Mouse (Mus musculus): ENCODE measurements around the gene Pde4d.

The Pde4d gene

DNA sequence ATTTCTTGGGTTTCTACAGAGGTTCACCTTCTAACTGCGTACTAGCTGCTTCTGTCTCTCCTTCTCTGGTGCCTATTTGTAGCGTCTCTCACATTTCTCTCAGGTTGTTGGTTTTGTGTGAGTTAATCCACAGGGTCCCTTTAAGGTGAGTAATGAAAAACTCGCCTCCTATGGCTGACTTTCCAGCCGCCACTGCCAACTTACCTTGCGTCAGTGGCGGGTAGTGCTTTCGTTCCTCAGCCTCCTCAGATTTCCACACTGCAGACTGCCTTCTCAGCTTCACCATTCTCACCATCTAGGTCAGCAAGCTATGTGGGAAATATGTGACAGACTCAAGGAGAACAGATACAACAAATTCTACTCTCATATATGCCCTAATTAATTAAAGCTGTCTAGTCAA, 977.8 kb downstream of the Pde4d start:
- no peak for DNase-seq

DNA sequence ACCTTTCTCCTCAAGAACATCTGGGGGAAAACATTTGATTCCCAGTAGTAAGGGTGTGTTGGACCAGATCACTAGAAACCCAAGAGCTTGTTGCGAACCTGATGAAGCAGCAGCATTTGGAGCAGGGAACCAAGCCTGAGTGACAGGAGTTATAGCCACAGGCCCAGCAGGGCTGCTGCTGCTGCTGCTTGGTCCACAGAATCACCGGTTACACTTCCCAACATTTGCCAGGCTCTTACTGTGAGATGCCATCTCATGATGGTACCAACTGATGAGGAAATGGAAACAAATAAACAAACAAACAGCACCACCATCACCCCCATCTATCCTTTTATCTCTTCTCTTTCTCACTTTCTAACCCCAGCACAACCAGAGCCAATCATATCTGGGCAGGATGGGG, 979.8 kb downstream of the Pde4d start:
- no peak for DNase-seq

DNA sequence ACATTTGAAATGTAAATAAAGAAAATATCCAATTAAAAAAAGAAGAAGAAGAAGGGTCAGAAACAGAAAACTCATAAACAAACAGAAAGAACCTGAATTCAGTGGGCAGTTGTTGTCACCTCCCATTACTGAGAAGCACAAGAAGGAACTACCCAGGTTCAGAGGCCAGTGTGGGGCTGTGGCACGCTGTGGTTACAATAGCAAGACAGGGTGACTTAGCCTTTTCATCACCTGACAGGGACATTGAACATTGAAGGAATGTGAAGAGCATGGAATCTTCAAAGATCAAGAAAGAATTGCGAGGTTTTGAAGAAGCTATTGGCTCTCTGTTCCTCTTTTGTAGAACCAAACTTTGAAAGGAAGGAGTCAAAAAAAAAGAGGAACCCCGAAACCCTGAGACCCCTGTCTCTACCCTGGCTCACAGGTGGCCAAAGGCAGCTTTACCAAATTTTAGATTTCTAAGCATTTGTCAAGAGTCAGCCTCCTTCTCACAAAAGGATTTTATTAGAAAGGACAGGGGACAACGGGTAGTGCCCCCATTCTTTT, 987.6 kb downstream of the Pde4d start:
- DNase-seq: no peak

DNA sequence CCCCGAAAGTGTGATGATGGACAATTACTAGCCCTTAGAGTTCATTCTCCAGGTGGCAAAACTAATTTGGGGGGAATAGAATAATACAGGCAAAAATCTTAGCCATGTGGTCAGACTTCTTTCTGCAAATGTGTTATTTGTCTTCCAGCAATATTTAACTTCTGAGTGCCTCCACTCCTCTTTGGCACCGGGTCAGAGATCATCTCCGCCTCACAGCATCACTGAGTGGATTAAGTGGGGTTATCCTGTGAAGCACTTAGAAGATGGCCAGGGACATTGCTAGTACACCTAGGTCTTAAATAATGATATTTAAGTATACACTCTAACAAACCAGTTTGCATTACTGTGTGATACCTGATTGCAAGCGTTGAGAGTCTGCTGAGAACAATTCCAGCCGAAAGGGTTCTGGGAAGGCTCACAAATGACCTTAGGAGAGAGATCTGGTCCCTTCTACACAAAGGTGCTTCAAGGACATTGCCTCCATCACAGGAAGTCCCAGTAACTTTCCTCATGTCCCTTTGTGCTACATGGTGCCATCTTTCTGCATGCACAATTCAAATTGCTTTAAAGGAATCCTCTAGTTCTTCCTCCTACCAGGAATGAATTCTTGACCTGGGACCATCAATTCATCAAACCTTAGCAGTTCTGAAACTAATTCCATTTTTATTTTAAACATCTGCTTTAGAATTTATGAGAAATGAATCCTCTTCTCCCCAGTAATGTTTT, 989.9 kb downstream of the Pde4d start:
- peak; percentile 66 for DNase-seq

DNA sequence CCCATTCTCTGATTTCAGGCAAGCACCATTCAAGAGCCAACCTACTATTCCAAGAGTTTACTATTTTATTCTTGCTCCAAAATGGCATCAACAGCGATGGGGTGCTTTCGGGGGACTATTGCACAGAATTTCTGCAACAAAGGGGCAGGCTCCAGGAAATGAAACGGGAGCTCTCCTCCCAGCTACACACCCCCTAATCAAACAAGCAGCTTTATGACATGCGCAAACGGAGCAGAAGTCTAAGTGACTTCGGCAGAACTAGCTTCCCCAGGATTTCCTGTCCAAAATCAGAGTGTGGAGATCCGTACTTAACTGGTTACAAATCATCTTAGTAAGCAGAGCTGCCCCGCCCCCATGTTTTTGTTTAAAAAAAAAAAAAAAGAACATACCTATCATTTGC, 990.6 kb downstream of the Pde4d start:
- DNase-seq: peak; percentile 79

DNA sequence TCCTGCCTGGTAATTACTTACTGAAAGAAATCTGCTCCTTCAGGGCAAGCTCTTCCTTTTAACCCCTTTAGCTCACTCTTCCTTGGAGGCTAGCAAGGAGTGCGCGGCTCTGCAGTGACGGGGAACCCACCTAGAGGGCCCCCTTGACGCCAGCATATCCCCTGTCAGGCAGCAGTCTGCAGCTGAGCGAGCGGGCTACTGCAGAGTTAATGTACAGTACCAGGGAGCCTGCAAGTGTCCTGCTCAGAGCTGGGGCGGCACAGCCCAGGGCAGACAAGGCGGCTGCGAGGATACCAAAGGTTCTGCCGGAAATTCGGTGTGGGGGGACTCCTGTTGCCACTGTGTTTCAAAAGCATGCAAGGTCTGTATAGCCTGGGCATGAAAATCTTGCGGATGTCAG, 991.1 kb downstream of the Pde4d start:
- peak; percentile 93 for DNase-seq

DNA sequence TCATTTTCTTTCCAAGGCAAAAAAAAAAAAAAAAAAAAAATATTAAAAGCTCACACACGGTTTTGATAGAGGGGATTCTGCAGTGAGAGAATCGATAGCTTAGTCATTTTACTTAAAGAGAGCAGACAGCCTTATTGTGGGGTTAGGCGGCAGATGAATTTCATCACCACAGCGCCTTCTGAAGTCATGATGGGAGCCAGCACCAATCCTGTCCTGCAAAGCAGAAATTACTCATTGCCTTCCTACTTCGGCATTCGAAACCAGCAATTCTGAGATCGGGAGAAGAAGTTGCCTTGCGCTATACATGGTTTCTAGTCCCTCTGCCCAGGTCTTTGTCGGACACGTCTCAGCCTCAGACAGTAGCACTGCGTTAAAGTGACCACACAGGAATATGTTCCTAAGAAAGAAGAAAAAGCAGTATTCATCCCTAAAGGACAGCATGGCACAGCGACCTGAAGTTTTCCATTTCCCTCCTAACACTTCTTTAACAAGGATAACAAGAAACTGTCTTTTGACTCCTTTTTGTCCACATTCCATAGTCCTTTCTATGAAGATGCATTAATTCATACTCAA, 991.7 kb downstream of the Pde4d start:
- DNase-seq: peak; percentile 40

DNA sequence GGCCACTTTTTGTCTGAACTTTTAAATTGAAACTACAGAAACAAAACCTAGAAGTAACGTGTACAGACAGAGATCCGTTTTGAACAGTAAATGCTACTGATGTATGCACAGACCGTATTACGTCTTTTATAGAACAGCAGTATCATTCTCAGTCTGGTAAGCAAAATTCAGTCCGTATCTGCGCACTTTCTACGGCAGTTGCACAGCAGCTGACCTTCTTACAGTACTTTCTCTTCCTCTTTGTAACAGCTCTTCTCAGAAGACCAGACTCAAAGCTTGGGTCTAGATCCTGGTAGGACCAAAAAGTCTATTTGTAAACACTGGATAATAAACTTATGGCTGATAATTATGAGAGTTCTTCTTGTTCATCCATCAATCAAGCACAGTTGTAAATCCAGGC, 996.4 kb downstream of the Pde4d start:
- no peak for DNase-seq

DNA sequence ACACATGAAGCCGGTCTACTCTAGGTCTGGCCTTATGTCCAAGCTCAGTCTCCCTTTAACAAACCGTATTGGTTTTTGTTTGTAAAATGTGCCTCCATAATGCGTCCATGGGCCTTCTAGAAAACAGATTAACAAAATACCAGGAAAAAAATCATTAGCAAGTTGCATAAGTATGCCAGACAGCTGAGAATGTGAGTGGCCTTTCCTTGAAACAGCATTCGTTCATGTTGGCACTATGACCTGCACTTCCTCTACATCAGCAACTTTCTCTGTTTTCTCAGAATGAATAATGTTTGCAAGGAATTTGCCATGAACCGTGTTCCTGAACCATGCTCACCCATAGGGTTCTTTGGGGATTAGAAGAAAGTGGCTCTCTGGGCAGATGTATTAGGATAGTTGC, 998.4 kb downstream of the Pde4d start:
- no peak for DNase-seq

DNA sequence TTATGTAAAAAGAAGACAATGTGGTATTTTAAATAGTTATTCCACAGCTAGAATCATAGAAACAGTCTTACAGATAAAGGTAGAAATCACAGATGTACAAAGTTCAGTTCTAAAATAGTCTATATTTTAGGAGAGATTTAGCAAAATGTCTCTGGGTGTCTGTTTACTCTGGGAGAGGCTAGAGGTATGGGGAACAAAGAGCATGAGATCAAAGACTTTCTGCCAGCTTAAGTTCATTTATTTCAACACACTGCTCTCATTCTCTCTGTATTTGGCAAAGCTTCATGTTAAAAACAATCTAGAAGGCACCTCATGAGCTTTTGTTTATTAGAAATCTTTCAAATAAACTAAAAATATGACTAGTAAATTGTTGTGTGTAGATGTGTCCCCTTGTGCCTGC, 1024.6 kb downstream of the Pde4d start:
- no peak for DNase-seq

DNA sequence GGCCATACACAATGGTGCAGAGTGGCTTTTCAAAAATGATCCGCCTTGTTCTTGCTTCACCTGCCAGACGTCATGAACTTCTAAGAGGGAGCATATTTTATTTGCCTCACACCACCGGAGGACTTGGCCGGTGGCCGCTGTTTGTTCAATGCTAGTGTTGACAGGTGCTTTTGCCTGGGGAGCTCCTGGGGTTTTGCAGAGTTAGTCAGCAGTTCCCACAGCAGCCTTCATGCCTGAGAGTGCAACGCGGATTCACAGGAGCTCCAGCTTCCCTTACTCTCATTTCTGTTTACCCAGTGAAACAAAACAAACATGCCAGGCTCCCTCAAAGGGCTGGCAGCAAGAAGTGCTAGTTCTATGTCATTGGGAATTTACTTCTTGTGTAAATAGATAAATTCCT, 1031.7 kb downstream of the Pde4d start:
- DNase-seq: peak; percentile 22

DNA sequence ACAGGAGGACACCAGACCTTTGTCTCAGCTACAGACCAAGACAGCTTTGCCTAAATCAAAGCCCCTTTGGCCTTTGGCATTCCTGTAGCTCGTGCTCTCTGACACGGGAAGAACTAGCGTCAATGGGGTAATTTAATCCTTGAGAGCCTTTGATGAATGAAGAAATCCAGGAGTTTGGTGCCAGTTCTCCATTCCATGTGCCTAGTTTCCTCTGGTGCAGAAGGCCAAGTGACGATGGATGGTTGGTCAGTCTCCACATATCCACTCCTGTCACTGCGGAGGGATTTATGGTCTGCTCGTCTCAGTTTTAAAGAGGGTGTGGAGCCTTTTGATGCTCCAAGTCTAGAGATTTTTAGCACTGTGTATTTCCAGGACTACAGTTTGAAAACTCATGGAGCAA, 1036.4 kb downstream of the Pde4d start:
- no peak for DNase-seq

DNA sequence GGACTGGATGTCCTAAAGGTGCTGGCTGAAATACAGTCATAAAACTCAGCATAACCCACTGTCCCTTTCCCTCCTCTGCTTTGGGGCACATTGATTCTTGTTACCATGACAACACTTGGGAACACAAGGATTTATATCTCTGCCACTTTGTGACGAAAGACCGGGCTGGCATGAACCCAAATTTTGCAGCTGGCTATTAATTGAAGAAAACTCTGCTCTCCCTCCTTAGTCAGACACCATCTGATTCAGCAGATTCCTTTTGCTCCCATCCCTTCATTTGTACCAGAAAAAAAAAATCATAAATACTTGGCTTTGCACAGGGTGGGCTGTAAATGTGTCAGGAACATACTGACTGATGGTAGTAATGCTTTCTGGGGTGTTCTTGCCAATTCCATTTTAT, 1037.6 kb downstream of the Pde4d start:
- DNase-seq: peak; percentile 72

DNA sequence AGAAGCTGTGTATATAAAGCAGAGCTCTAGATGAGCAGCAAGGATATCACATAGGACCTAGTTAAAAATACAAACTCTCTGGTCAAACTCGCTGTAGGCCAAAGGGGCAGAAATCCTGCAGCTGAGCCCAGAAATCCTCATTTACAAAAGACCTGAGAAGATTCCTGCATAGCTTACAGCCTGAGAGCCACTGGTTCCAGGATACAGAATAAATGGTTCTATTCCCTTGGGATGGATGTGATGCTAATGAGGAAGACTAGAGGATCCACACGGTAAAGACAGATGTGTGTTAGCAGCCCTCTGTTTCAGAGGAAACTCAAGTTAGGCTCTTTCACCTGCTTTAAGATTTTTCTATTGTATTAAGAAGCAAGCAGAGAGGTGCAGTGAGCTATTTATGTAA, 1041.1 kb downstream of the Pde4d start:
- no peak for DNase-seq

DNA sequence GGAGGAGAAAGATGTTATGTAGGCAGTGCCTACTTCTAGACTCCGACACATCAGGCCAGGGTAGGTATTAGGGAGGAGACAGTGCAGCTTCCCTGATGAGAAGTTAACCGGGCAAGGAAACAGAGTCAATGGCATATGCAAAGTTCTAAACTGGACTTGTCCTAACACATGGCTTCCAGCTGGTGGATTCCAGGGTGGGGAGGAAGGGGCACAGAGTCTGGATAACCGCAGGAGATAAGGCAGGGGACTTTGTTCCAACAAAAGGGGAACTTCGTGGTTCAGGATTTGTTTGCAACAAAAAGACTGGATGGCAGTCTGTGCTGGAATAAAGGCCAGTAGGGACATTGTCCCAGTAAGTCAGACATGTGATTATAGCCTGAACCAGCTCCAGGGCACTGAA, 1042.1 kb downstream of the Pde4d start:
- DNase-seq: no peak

DNA sequence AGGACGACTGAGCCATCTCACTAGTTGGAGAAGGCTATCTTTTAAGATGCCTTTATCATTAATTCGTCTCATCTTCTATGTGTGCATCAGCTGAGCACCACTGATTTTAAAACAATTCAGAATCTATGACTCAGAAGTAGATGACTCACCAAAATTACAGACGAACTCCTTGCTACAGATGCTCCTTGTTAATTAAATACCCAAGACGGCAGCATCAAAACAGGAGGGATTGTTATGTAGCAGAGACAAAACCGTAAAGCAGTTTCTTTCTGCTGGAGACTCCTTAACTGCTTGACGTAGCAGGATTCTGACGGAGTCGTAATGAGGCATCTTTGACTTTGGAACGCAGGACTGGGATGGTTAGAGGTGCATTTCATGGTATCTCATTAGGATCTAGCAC, 1050.6 kb downstream of the Pde4d start:
- no peak for DNase-seq

DNA sequence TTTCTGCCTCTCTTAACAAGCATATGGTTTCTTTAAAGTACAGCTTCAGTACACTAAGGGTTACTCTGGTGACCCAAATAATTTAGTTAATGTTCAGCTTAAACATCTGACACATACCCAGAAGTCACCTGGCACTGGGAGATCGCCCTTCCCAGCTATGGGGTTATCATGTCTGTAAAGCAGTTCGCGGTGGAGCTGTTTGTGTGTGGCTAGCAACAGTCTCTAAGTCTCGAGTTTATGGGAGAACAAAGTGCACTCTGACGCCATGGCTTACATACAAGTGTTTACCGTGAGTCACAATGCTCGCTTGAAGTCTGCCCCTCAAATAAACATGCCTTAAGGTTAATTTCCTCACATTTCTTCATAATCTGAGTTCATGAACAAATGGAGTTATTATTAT, 1053.0 kb downstream of the Pde4d start:
- DNase-seq: peak; percentile 30

DNA sequence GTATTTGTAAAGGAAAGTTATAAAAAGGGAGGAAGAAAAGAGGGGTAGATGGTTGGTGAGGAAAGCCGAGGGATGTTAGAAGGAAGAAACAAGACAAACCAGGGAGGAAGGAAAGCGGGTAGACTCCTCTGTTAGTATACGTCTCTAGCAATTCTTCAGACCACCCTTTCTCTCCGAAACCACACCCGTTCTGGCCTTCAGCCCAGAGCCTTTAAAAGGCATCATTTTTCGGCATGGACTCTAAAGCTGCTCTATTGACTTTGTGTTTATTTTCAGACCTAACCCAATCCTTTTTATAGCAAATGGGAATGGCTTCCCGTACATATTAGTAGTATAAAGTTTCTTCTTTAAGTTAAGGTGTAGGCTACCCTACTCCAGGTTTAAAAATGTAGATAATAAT, 1057.0 kb downstream of the Pde4d start:
- peak; percentile 24 for DNase-seq

DNA sequence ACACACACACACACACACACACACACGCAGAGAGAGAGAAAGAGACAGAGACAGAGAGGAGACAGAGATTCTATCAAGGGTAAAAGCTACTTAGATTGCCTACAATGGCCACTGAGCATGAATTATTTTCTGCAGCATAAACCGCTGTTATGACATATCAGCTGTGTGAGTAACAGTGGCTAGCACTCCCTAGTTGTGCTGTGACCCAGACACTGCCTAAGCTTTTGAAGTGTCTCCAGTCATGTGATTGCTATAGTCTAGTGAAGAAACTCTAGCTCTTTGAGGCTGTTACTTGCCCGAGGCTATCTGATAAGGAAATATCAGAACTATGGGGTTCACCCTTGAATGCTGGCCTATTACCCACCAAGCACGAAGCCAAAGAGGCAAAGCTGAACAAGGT, 1058.7 kb downstream of the Pde4d start:
- DNase-seq: no peak

DNA sequence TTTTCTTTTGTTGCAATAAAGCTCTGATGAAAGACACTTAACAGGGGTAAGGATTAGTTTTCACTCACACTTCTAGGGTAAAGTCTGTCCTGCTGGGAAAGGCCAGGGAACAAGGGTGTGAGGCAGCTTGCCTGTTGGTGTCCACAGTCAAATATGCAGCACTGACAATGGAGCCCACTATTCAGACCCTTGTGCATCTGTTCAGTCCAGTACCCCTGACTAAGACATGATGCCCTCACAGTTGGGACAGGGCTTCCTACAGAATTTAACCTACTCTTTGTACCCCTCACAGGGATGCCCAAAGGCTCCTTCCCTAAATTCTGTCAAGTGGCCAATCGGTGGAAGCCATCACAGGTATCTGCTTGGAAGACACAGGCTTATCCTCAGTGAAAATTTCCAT, 1068.4 kb downstream of the Pde4d start:
- DNase-seq: no peak

DNA sequence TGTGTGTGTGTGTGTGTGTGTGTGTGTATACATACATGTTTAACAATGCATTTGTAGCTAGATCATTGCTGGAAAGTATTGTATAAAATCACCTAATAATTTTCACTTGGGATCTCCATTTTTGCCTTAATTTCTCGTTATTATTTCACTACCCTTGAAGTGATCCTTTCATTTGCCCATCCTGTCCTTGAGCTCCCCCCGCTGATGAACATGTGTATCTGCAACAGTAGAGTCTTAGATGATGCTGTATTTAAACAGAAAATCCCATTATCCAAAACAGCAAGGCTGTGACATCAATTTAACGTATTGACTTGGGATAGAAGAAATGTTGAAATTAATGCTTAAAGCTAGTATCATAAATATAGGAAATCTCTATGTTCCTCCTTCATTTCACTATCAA, 1069.7 kb downstream of the Pde4d start:
- peak; percentile 35 for DNase-seq

DNA sequence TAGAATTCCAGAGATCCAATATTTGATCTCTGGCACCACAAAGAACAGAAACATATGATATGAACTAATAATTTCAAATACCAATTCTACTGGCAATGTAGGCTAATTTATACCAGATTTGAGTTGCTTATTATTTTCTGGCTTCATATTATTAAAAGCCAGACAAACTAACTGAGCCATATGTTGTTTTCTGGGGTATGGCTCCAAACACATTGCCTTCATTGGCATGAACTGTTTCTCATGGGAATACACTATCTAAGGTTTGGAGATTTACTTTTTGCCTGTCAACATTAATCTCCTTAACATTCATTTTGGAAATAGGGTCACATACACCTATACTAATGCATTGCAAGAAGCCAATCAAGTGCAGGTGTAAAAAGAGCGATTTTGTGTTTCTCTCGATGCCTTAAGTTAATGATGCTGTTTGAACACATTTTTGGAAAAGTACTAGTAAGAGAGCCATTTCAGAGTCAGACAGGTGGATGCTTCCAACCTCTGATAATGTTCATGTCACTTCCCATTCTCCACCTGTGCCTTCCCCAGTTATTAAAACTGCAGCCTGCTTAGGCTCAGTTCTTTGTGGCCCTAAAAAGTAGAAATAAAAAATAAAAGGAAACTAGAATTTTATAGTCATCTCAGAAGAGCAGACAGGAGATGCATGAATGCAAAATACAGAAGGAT, 1070.4 kb downstream of the Pde4d start:
- no peak for DNase-seq

DNA sequence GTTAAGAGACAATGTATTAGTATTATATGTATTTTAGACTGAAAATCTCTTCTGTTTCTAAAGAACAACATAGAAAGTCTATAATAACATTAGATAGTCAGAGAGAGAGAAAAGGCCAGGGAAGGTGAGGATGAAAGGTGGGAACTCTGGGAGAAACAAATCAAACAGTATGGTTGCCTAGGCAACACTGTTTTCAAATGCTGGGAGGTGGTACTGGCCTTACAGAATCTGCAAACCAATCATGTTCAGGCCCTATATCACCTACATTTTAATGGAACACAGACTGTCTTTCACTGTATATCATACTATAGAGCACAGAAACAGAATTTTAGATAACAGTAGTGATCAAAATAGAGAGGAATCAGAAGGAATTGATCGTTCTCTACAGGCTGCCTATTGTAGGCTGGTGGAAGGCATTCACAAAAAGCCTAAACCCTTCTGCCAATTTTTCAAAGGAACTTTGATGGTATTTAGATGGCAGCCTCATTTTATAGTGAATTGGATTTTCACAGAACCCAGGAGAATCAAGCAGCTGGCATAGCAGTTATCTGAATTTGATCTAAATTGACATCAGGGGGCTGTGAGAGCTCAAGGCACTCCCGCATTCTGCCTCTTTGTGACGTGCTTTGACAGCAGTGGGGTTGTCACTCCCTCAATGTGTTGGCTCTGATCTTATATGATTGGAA, 1084.2 kb downstream of the Pde4d start:
- no peak for DNase-seq
